Mouse (Mus musculus) spleen, postnatal 4 days (tissue): Measurements from ENCODE around the gene Gm8229.
"Not testable (repeated sequence)": the region's sequence is repeated elsewhere in the genome, so short reads cannot be mapped to it uniquely, and the experiment has no call there.

Experiments used
- DNase-seq, 2 experiments: peaks; one replicate each; pipeline ENCODE4 v3.0.0; 2022; ENCODE audit warnings: low spot score in 2 of 2

Gene Gm8229

DNA sequence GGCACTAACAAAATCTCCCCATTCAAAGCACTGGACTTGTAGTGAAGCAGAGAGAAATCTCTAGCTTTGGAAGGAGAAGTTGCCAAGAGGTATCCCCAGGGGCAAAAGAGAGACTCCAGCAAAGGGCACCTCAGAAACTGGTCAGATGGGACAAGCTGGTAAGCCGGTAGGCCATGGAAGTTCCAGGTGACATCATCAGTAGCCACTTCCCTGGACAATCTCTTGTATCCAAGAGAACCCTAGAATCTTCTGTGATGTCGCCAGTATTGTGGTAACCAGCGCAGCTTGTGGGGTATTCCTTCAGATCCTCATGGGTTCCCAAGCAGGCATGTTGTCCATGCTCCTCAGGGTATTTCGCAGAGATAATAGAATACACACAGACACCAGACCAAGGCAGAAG is at the start of gene Gm8229:
TSS of gene Gm8229 (plus strand) at position 301 of the 400 bp plus-strand sequence.
- not testable (repeated sequence) for DNase-seq

DNA sequence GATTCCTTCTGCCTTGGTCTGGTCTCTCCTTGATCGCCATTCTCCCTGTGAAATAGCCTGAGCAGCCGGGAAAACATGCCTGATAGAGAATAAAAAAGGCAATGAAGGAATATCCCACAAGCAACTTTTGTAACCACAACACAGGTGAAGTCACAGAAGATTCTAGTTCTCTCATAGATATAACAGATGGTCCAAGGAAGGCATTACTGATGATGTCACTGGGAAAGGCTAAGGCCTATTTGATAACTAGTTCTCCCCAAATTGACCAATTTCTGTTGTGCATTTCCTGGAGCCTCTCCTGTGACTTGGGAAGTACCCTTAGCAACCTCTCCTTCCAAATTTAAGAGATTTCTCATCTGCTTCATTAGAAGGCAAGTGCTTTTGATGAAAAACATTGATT is 26.7 kb upstream of the Gm8229 start, which contains the start of gene Gm5930:
TSS of gene Gm5930 (minus strand) at position 101 of the 400 bp plus-strand sequence.
- DNase-seq, result not testable (repeated sequence)

DNA sequence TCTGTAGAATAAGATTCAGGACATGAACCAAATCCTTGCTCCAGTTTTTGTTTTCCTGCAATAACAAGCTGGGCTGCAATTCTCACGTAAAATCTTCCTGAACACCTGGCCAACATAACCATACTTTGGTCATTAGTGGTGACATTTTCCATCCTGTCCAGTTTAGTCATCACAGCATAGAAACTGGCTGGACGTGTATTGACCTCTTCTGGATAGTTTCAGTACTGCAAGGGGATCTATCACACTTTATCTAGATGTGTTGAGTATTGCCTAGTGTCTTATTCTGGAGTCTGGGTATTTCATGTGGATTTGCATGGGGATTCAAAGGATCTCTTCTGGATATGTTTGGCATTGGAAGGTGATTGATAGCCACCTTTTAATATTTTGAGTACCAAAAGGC is 3.7 kb upstream of the Gm8229 start:
- DNase-seq, result not testable (repeated sequence)

DNA sequence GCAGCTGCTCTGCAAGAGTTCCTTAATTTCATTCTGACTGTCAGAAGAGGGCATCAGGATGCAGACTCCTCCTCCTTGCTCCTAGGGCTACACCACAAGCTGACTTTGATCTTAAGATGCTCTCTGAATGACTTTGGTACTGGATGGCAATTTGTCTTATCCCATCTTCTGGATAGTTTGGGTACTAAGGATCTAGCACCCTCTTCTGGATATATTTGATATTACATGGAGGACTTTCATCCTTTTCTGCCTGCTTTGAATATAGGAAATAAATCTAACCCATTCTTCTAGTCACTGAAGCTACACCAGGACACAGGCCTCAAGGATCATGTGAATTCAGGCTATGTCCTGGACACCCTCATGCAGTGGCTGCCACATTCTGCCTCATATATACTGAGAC is 2.9 kb upstream of the Gm8229 start:
- not testable (repeated sequence) for DNase-seq

DNA sequence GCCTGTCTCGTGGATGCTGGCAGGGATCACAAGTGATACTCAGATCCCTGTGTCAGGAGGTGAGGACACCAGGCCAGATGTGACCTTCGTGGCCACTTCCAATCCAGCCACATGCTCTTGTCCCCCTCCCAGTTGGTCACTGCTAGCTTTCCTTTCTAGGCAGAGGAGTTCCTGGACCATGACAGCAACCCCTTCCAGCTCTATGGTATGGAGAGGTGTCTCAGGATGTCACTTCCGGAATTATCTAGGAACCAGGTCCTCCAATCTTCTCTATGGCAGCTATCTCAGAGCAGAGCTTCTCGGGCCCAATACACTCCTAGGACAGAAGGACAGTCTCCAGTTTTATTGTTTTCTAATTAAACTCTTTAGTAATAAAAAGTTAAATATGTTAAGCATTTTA is 19.1 kb downstream of the Gm8229 start:
- DNase-seq, result not testable (repeated sequence)

DNA sequence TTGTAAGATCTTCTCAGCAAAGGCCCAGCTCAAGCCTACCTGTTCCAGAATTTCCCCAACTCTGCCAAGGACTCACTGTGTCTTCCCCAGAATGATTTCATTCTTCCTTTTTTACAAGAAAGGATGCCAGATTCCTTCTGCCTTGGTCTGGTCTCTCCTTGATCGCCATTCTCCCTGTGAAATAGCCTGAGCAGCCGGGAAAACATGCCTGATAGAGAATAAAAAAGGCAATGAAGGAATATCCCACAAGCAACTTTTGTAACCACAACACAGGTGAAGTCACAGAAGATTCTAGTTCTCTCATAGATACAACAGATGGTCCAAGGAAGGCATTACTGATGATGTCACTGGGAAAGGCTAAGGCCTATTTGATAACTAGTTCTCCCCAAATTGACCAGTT is 45.4 kb downstream of the Gm8229 start, which contains the start of gene Gm3371:
TSS of gene Gm3371 (minus strand) at position 101 of the 400 bp plus-strand sequence.
- DNase-seq, result not testable (repeated sequence)
